Mouse (Mus musculus): ENCODE results near the gene Exosc6.
"Not testable (repeated sequence)": the region's sequence is repeated elsewhere in the genome, so short reads cannot be mapped to it uniquely, and the experiment has no call there.

Exosc6 gene

GRCm38 (mm10) chr8:111056158-111056663 is at the start of gene Exosc6:
Exosc6 (plus strand) TSS chr8:111056339.
- in situ Hi-C loops (cut with MboI, MseI) = loop anchor here in 1 of 2 experiments (5.0 kb wide), 1 partner anchor 36 kb away; the partner anchor contains the start of genes Clec18a and Pdpr

GRCm38 (mm10) chr8:111010230-111010991 is 45.7 kb upstream of the Exosc6 start:
- in situ Hi-C loops (cut with MboI, MseI) = not testable (repeated sequence)

GRCm38 (mm10) chr8:111026609-111027008 is 29.5 kb upstream of the Exosc6 start:
- in situ Hi-C loops (cut with MboI, MseI) = not testable (repeated sequence)

- in situ Hi-C loops (cut with MboI, MseI) = no loop called here
Observed at GRCm38 (mm10) chr8:111027391-111027937, 28.7 kb upstream of the Exosc6 start.

GRCm38 (mm10) chr8:111029589-111029988 is 26.6 kb upstream of the Exosc6 start:
- in situ Hi-C loops (cut with MboI, MseI) = no loop called here

GRCm38 (mm10) chr8:111030045-111030444 is 26.1 kb upstream of the Exosc6 start:
- in situ Hi-C loops (cut with MboI, MseI) = no loop called here

- in situ Hi-C loops (cut with MboI, MseI) = no loop called here
Observed at GRCm38 (mm10) chr8:111031572-111031971, 24.6 kb upstream of the Exosc6 start, which contains the start of gene Ddx19b. Ddx19b (minus strand) TSS chr8:111031751.

- in situ Hi-C loops (cut with MboI, MseI) = no loop called here
Observed at GRCm38 (mm10) chr8:111032916-111033315, 23.2 kb upstream of the Exosc6 start, which contains the start of gene Aars. Aars (plus strand) TSS chr8:111033144.

GRCm38 (mm10) chr8:111033482-111034215 is 22.5 kb upstream of the Exosc6 start:
- in situ Hi-C loops (cut with MboI, MseI) = no loop called here

GRCm38 (mm10) chr8:111034276-111034675 is 21.9 kb upstream of the Exosc6 start:
- in situ Hi-C loops (cut with MboI, MseI) = no loop called here

- in situ Hi-C loops (cut with MboI, MseI) = no loop called here
Observed at GRCm38 (mm10) chr8:111036591-111036990, 19.5 kb upstream of the Exosc6 start.

GRCm38 (mm10) chr8:111042546-111042945 is 13.6 kb upstream of the Exosc6 start:
- in situ Hi-C loops (cut with MboI, MseI) = loop anchor here (5.0 to 10.0 kb wide), 2 partner anchors 55 to 242 kb away; no protein-coding TSS in a partner anchor

- in situ Hi-C loops (cut with MboI, MseI) = loop anchor here (5.0 to 10.0 kb wide), 2 partner anchors 57 to 241 kb away; no protein-coding TSS in a partner anchor
Observed at GRCm38 (mm10) chr8:111044003-111044734, 12.0 kb upstream of the Exosc6 start.

GRCm38 (mm10) chr8:111048694-111049093 is 7.4 kb upstream of the Exosc6 start:
- in situ Hi-C loops (cut with MboI, MseI) = loop anchor here (5.0 to 10.0 kb wide), 4 partner anchors 211 to 239 kb away; no protein-coding TSS in a partner anchor

GRCm38 (mm10) chr8:111049106-111049505 is 7.0 kb upstream of the Exosc6 start:
- in situ Hi-C loops (cut with MboI, MseI) = loop anchor here (5.0 to 10.0 kb wide), 4 partner anchors 212 to 238 kb away; no protein-coding TSS in a partner anchor

- in situ Hi-C loops (cut with MboI, MseI) = no loop called here
Observed at GRCm38 (mm10) chr8:111053827-111054518, 2.2 kb upstream of the Exosc6 start.

GRCm38 (mm10) chr8:111055031-111055634 is 1.0 kb upstream of the Exosc6 start:
- in situ Hi-C loops (cut with MboI, MseI) = loop anchor here in 1 of 2 experiments (5.0 kb wide), 1 partner anchor 37 kb away; the partner anchor contains the start of genes Clec18a and Pdpr

- in situ Hi-C loops (cut with MboI, MseI) = loop anchor here in 1 of 2 experiments (5.0 kb wide), 1 partner anchor 37 kb away; the partner anchor contains the start of genes Clec18a and Pdpr
Observed at GRCm38 (mm10) chr8:111055661-111056060, 478 bp upstream of the Exosc6 start.

GRCm38 (mm10) chr8:111056691-111057293 is 653 bp downstream of the Exosc6 start:
- in situ Hi-C loops (cut with MboI, MseI) = loop anchor here in 1 of 2 experiments (5.0 kb wide), 1 partner anchor 36 kb away; the partner anchor contains the start of genes Clec18a and Pdpr
